Mouse (Mus musculus): ENCODE measurements at regions not wholly inside any gene's neighbourhood (a gene's known extent, or its start where the extent isn't known, plus 50 kb on each side); places are given as distances from the start of the nearest gene placed in this dataset.
"Not testable (repeated sequence)": the region's sequence is repeated elsewhere in the genome, so short reads cannot be mapped to it uniquely, and the experiment has no call there.

DNA sequence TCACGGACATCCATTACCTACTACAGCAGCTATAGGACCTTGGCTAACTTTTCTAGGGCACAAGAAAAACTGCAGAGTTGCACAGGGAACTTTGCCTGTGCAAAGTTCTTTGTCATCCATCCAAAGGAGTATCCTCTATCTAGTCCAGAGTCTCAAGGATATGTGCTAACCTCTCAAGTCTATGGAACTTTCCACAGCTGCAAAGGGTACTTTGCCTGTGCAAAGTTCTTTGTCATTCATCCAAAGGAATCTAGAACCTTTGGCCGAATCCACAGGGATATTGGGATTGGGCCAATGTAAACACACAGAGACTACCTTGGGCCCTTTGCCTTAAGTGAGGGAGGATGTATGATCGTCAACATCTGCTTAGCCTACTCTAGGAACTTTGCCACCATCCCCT, 163.3 kb downstream of the Il13ra2 start:
- DNase-seq = peak; percentile 4 to 45

GRCm38 (mm10) chrX:147259131-147259530, 169.9 kb downstream of the Il13ra2 start:
- peak; percentile 18 to 59 for DNase-seq

DNA sequence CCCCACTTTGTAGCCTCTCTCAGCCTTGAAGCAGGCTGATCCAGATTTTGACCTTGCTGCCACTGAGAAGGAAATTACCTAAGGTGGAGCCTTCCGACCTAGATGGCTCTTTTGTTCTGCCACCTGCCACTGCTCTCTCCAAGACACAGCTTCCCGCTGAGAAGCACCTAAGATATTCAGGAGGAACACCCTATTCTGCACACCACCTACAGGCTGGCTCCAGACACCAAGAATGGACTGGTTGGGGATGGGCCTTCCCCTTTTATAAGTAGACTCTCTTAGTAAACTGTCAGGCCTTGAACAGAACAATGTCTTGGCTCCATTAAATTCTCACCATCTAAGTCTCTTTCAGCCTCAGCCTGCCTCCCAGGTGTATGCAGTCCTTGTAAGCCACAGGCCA, 175.4 kb downstream of the Il13ra2 start:
- not testable (repeated sequence) for DNase-seq

Data from kidney, adult 8-10 months (tissue).